Mouse (Mus musculus) liver, adult 2 months (tissue): ENCODE results near the gene Mief2. TPM values are rescaled to one million over a fixed set of nuclear protein-coding genes. Genes with fewer than 3 reads are reported as not detected.
A peak's percentile ranks its signal among the peaks of the same experiment; 100 is the strongest.

ENCODE experiments used
- DNase-seq: peaks from one replicate; pipeline ENCODE4 v3.0.0-alpha.2; 2011; ENCODE audit warnings: low read depth, low spot score; ENCODE audit errors: extremely low read depth
- H3K27ac ChIP-seq: fragments of 200-500 bp; replicated peaks from 2 replicates; pipeline ENCODE4 v1.5.1; 2012; ENCODE audit warnings: low read depth, mild to moderate bottlenecking, control low read depth, inconsistent platforms, low read length; ENCODE audit not compliant: insufficient read depth
- H3K27me3 ChIP-seq: fragments of 200-500 bp; 2 replicates; pipeline ENCODE4 v1.6.1; 2012; ENCODE audit warnings: mild to moderate bottlenecking, moderate library complexity, low read length, inconsistent platforms; ENCODE audit not compliant: control insufficient read depth, insufficient read depth
- H3K36me3 ChIP-seq: fragments of 200-500 bp; 2 replicates; pipeline ENCODE4 v1.6.1; 2012; ENCODE audit warnings: low read length, inconsistent platforms; ENCODE audit not compliant: control insufficient read depth, insufficient read depth
- H3K4me1 ChIP-seq: fragments of 200-500 bp; 2 replicates; pipeline ENCODE4 v1.6.1; 2011; ENCODE audit warnings: low read length; ENCODE audit not compliant: control insufficient read depth, insufficient read depth
- H3K4me3 ChIP-seq: fragments of 200-500 bp; 2 replicates; pipeline ENCODE4 v1.5.1; 2011; ENCODE audit warnings: low read depth, mild to moderate bottlenecking, control low read depth, low read length, moderate library complexity; ENCODE audit not compliant: insufficient read depth
- H3K79me2 ChIP-seq: fragments of 200-500 bp; 2 replicates; pipeline ENCODE4 v1.6.1; 2012; ENCODE audit warnings: inconsistent platforms, mild to moderate bottlenecking, low read length, moderate library complexity; ENCODE audit not compliant: control insufficient read depth, insufficient read depth
- H3K9ac ChIP-seq: fragments of 200-500 bp; 2 replicates; pipeline ENCODE4 v1.6.1; 2012; ENCODE audit warnings: low read depth, mild to moderate bottlenecking, control low read depth, inconsistent platforms, low read length
- CTCF ChIP-seq: fragments of 200-500 bp; IDR thresholded peaks from 2 replicates; pipeline ENCODE4 v1.5.1; 2011; ENCODE audit warnings: low read depth, low read length, control low read depth
- POLR2A ChIP-seq: fragments of 200-500 bp; IDR thresholded peaks from 2 replicates; pipeline ENCODE4 v1.6.1; 2011; ENCODE audit warnings: low read length, control low read depth; ENCODE audit not compliant: insufficient read depth; ENCODE audit errors: extremely low read depth
- WGBS: fragments of 180-500 bp; shearing (Covaris S2); methylation state at CpG from one replicate; pipeline ENCODE4 v1.1.7; 2018; 5-methylcytosine and 5-hydroxymethylcytosine counted together
- polyA plus RNA-seq: library from polyadenylated mRNA; depleted of rRNA; stranded (reverse); fragments of >200 nt; gene quantifications from 2 replicates; pipeline ENCODE4 v1.2.3, GENCODE M21; 2012
- total RNA-seq: library from RNA; depleted of rRNA; stranded (reverse); fragments of >200 nt; gene quantifications from 2 replicates; pipeline ENCODE4 v1.2.3, GENCODE M21; 2014

Gene Mief2
- total and polyA plus RNA-seq, 2 experiments, result 13.1 to 26.3 TPM

DNA sequence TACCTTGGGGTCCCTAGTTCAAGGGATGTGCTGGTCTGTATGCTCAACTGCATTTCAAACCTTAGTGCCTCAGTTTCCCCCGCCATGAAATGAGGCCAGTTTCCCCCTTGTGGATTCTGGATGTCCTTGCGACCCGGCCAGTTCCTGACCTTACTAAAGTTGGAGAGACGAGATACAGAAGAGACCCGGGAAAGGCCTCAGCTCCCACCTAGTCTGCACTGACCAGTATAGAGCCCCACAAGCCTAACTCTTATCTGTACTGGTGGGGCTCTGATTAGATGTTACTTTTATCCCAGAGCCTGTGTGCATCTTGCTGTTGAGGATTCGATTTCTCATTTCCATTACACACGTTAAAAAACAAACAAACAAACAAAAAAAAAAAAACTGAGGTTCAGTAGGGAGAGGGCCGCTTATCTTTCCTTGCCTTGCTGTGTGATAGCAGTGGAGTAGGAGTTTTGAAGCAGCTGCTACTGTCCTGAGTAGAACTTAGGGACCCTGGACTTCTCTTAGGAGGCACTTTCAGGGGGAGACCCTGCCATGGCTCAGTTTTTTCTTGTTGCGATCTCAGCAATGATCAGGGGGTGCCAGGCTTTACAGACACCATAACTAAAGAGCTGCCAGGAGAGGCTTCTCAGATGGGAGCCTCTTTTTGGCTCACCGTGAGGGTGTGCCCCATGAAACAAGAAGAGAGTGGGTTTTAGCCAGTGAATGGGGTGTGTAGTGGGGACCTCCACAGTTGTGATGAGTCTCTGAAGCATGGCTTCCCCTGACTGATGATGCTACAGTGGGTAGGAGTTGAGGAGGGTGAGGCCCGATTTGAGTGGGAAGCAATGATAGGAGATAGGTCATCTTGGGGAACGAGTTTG lies 27.6 kb upstream of the Mief2 start:
- no peak for DNase-seq
- WGBS, result 36% methylated on average over 12 of the region's 12 CpGs
- no peak overlapping the region for H3K27ac ChIP-seq

DNA sequence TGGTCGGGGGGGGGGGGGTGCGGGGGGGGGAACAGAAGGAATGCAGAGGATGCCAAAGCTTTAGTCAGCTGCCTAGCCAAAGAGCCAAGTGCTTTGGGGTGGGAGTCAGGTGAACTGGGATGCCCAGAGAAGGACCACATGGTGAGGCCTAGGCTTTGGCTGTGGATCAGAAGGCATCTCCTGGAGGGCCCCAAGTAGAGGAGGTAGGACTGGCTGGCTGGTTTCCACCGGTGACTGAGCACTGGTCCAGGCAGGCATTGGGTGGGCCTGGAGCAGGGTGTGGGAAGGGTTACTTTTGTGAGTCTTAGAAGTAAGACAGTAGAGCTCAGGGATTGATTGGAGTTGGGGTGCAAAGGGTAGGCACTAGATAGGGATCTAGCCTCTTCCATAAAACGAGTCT lies 26.6 kb upstream of the Mief2 start:
- Histone ChIP-seq H3K79me2 (peaks cover 8% of the 10 kb centered on the region; the same call in 1 of the 2 replicates), H3K4me1 (peaks cover 3% of the 10 kb centered on the region), H3K4me3 (no peak overlapping the region), H3K36me3 (no peaks in the 10 kb centered on the region), H3K27ac (no peak overlapping the region), H3K27me3 (no peaks in the 10 kb centered on the region), H3K9ac (no peak overlapping the region)
- DNase-seq, result no peak
- no peak for TF ChIP-seq POLR2A
- no peak for TF ChIP-seq CTCF
- WGBS, result 82% methylated on average over 4 of the region's 4 CpGs

More for the DNA sequence above, 27.6 kb upstream of the Mief2 start:
- Histone ChIP-seq H3K27me3 (no peaks in the 10 kb centered on the region), H3K4me1 (peaks cover 3% of the 10 kb centered on the region), H3K4me3 (peak overlapping the region; percentile 88), H3K36me3 (no peaks in the 10 kb centered on the region), H3K79me2 (peaks cover 8% of the 10 kb centered on the region; the same call in 1 of the 2 replicates), H3K9ac (peak overlapping the region; percentile 95)
- TF ChIP-seq CTCF (no peak), POLR2A (no peak)

DNA sequence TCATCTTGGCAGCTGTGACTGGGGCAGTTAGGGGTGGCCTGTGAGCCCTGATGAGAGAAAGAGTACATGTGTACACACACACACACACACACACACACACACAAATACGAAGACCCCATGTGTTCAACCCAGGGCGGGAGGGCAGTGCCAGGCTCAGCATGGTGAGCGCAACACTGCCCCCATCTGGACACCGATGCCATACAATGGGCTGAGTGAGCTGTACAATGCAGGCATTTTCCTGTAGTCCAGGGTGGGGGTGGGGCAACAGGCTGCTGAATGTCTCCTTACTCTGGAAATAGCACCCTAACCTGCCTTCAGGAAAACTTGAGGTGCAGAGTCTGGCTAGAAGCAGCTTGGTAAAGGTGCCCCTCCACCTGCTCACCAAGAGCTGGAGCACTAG lies 25.1 kb upstream of the Mief2 start:
- Histone ChIP-seq H3K27me3 (no peaks in the 10 kb centered on the region), H3K4me3 (no peak overlapping the region), H3K4me1 (peaks cover 8% of the 10 kb centered on the region), H3K27ac (no peak overlapping the region), H3K79me2 (peaks cover 8% of the 10 kb centered on the region; the same call in 1 of the 2 replicates), H3K9ac (no peak overlapping the region), H3K36me3 (no peaks in the 10 kb centered on the region)
- DNase-seq, result peak; percentile 32
- peak; percentile 83 for TF ChIP-seq CTCF
- TF ChIP-seq POLR2A, result no peak
- WGBS, result 55% methylated on average over 4 of the region's 4 CpGs

GRCm38 (mm10) chr11:60704023-60704880 lies 23.9 kb upstream of the Mief2 start:
- TF ChIP-seq CTCF (no peak), POLR2A (no peak)
- no peak for DNase-seq

GRCm38 (mm10) chr11:60705255-60705654 lies 22.9 kb upstream of the Mief2 start:
- WGBS, result 92% methylated on average over 3 of the region's 3 CpGs
- H3K27ac ChIP-seq, result no peak overlapping the region
- H3K79me2 ChIP-seq, result peaks cover under 1% of the 10 kb centered on the region; the same call in 1 of the 2 replicates
- no peak overlapping the region for H3K4me3 ChIP-seq
- DNase-seq, result no peak
- H3K4me1 ChIP-seq, result peaks cover 7% of the 10 kb centered on the region
- TF ChIP-seq POLR2A (no peak), CTCF (no peak)
- H3K27me3 ChIP-seq, result no peaks in the 10 kb centered on the region
- no peak overlapping the region for H3K9ac ChIP-seq
- no peaks in the 10 kb centered on the region for H3K36me3 ChIP-seq

More at GRCm38 (mm10) chr11:60704023-60704880, 23.9 kb upstream of the Mief2 start:
- peaks cover 8% of the 10 kb centered on the region; the same call in 1 of the 2 replicates for H3K79me2 ChIP-seq
- H3K4me1 ChIP-seq, result peaks cover 8% of the 10 kb centered on the region
- no peaks in the 10 kb centered on the region for H3K36me3 ChIP-seq
- H3K27ac ChIP-seq, result no peak overlapping the region
- WGBS, result 92% methylated on average over 19 of the region's 19 CpGs
- no peak overlapping the region for H3K4me3 ChIP-seq
- no peaks in the 10 kb centered on the region for H3K27me3 ChIP-seq
- H3K9ac ChIP-seq, result no peak overlapping the region
